Mouse (Mus musculus): ENCODE measurements around the gene Gm9918.

- TF ChIP-seq CTCF (IDR thresholded peaks at IDR 0.05; ENCODE audit: low read depth, low read length) (no peak), POLR2A (IDR thresholded peaks at IDR 0.05; ENCODE audit: borderline replicate concordance, low read depth, low read length) (no peak)
Observed at GRCm38 (mm10) chr15:102244306-102245191, 25.8 kb upstream of the Gm9918 start.
